Mouse (Mus musculus) limb, embryonic 15.5 days (tissue): Measurements from ENCODE around the gene Izumo4. TPM values are rescaled to one million over a fixed set of nuclear protein-coding genes. Genes with fewer than 3 reads are reported as not detected.

ENCODE experiments used
- ATAC-seq: fragments of 200-750 bp; cut with Nextera tagmentation; 2 replicates; pipeline ENCODE4 v1.8.0; 2017; ENCODE audit warnings: low read depth, moderate TSS enrichment; ENCODE audit not compliant: insufficient number of reproducible peaks, low FRiP score, low TSS enrichment
- H3K27ac ChIP-seq: fragments of 300-500 bp; sonication (generic); 2 replicates; pipeline ENCODE4 v1.5.1; 2015; ENCODE audit warnings: moderate library complexity, mild to moderate bottlenecking, inconsistent platforms
- H3K27me3 ChIP-seq: fragments of 300-500 bp; sonication (generic); 2 replicates; pipeline ENCODE4 v1.6.1; 2015; ENCODE audit warnings: inconsistent platforms
- H3K36me3 ChIP-seq: fragments of 300-500 bp; sonication (generic); 2 replicates; pipeline ENCODE4 v1.6.1; 2015; ENCODE audit warnings: inconsistent platforms
- H3K4me1 ChIP-seq: fragments of 300-500 bp; sonication (generic); 2 replicates; pipeline ENCODE4 v1.6.1; 2015; ENCODE audit warnings: inconsistent platforms
- H3K4me2 ChIP-seq: fragments of 300-500 bp; sonication (generic); 2 replicates; pipeline ENCODE4 v1.6.1; 2015; ENCODE audit warnings: mild to moderate bottlenecking, inconsistent platforms
- H3K4me3 ChIP-seq: fragments of 300-500 bp; sonication (generic); 2 replicates; pipeline ENCODE4 v1.5.1; 2015; ENCODE audit warnings: mild to moderate bottlenecking, inconsistent platforms
- H3K9ac ChIP-seq: fragments of 300-500 bp; sonication (generic); 2 replicates; pipeline ENCODE4 v1.6.1; 2015; ENCODE audit warnings: inconsistent platforms
- H3K9me3 ChIP-seq: fragments of 300-500 bp; sonication (generic); 2 replicates; pipeline ENCODE4 v1.6.1; 2016; ENCODE audit warnings: inconsistent platforms
- WGBS: fragments of 180-500 bp; shearing (Covaris S2); methylation state at CpG from one replicate; pipeline ENCODE4 v1.1.7; 2015; 5-methylcytosine and 5-hydroxymethylcytosine counted together
- polyA plus RNA-seq: library from polyadenylated mRNA; unstranded; fragments of >200 nt; fragmentation: Nextera tagmentation; extraction: Ambion mirVana; gene quantifications from 2 replicates; pipeline ENCODE4 v1.2.1, GENCODE M21; 2015

The Izumo4 gene
- polyA plus RNA-seq, 1 experiment from 2014 or later = 31.0 TPM

DNA sequence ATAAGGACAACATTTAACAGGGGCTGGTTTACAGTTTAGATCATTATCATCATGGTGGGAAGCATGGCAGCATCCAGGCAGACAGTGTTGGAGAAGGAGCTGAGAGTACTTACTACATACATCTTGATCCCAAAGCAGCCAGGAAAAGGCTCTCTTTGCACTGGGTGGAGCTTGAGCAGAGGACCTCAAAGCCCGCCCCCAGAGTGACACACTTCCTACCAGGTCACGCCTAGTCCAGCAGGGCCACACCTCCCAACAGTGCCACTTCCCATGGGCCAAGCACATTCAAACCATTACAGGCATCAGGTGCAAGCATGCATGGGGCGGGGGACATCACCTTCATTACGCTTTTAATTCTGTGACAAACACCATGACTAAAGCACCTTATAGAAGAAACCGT lies 42.3 kb downstream of the Izumo4 start:
- H3K36me3 ChIP-seq = no peaks in the 10 kb centered on the region; the same call in 1 of the 2 replicates
- 38% methylated on average over 5 of the region's 5 CpGs for WGBS
- H3K9me3 ChIP-seq = no peaks in the 10 kb centered on the region
- H3K9ac ChIP-seq = no peak overlapping the region
- H3K4me2 ChIP-seq = no peak overlapping the region
- no peak overlapping the region for H3K27ac ChIP-seq
- no peak overlapping the region for H3K4me3 ChIP-seq
- peaks cover 29% of the 10 kb centered on the region for H3K4me1 ChIP-seq
- ATAC-seq = no peak
- no peaks in the 10 kb centered on the region for H3K27me3 ChIP-seq

DNA sequence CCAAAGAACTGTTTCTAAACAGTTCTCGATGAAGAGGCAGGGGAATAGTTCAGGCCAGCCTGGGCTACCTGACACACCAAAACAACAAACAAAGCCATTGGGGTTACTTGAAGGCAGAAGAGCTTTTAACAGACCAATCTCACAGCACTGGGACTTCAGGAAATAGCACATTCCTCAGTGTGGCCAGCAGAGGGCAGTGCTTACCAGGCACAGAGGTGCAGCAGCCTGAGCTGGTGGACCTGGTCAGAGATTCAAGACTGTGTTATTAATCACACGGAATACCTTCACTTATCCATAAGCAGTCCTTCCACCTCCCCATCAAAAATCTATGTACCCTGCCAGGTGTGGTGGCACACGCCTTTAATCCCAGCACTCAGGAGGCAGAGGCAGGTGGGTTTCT lies 45.4 kb downstream of the Izumo4 start:
- Histone ChIP-seq H3K9ac (no peak overlapping the region), H3K36me3 (no peaks in the 10 kb centered on the region)
- 15% methylated on average over 3 of the region's 3 CpGs for WGBS

DNA sequence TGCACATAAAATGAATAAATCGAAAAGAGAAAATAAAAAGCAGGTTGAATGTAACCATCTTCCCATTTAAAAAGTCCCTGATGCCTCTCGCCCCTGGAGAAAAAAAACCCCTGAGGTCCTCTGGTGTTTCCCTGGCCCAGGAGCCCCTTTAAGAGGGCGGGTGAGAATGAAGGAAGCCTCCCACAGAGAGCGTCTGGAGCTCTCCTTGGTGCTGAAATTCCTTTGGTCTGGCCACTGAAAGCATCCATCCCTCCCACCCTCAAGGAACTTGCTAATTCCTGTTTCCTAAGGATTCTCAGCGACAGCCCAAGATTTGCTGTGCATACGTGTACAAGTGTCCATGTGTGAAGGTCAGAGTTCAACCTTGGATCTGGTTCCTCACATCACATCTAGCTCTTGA lies 46.6 kb downstream of the Izumo4 start:
- H3K9ac ChIP-seq = no peak overlapping the region
- H3K4me1 ChIP-seq = peaks cover 21% of the 10 kb centered on the region
- 7% methylated on average over 6 of the region's 6 CpGs for WGBS
- no peak overlapping the region for H3K4me2 ChIP-seq
- H3K27ac ChIP-seq = no peak overlapping the region
- H3K9me3 ChIP-seq = no peaks in the 10 kb centered on the region
- H3K27me3 ChIP-seq = no peaks in the 10 kb centered on the region
- no peak for ATAC-seq
- H3K36me3 ChIP-seq = no peaks in the 10 kb centered on the region
- H3K4me3 ChIP-seq = no peak overlapping the region

More for the DNA sequence above, 45.4 kb downstream of the Izumo4 start:
- no peak overlapping the region for H3K4me2 ChIP-seq
- H3K4me1 ChIP-seq = peaks cover 25% of the 10 kb centered on the region
- ATAC-seq = no peak
- H3K4me3 ChIP-seq = no peak overlapping the region
- no peak overlapping the region for H3K27ac ChIP-seq
- H3K9me3 ChIP-seq = no peaks in the 10 kb centered on the region
- no peaks in the 10 kb centered on the region for H3K27me3 ChIP-seq

DNA sequence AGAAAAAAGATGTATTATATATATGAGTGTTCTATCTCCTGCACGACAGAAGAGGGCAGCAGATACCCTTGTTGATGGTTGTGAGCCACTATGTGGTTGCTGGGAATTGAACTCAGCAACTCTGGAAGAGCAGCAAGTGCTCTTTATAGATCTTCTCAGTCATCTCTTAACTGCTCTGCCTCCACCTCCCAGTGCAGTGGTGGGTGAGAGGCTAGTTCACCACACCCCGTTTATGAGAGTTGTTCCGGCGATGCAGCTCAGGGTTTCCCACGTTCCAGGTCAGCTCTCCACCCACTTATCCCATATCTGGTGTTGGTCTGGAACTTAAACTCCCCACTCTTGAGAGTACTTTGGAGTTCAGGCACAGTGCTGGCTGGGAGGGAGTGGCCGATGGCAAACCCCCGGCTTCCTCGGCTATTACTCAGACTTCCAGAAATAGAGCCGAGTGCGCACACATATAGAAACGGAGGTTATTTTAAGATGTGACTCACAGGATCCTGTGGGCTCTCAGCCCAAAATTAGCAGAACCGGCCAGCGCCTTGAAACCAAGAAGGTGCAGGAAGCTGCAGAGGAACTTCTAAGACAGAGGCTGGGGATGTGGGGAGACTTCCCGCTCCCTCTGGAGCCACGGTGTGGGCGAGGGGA lies 49.3 kb downstream of the Izumo4 start:
- Histone ChIP-seq H3K36me3 (no peaks in the 10 kb centered on the region), H3K27ac (peak overlapping the region; percentile 92), H3K27me3 (no peaks in the 10 kb centered on the region), H3K4me2 (peak overlapping the region; percentile 48), H3K4me1 (peaks cover 28% of the 10 kb centered on the region), H3K9me3 (no peaks in the 10 kb centered on the region), H3K4me3 (peak overlapping the region; percentile 27), H3K9ac (no peak overlapping the region)
- ATAC-seq = peak; percentile 72
- WGBS = 8% methylated on average over 16 of the region's 16 CpGs

DNA sequence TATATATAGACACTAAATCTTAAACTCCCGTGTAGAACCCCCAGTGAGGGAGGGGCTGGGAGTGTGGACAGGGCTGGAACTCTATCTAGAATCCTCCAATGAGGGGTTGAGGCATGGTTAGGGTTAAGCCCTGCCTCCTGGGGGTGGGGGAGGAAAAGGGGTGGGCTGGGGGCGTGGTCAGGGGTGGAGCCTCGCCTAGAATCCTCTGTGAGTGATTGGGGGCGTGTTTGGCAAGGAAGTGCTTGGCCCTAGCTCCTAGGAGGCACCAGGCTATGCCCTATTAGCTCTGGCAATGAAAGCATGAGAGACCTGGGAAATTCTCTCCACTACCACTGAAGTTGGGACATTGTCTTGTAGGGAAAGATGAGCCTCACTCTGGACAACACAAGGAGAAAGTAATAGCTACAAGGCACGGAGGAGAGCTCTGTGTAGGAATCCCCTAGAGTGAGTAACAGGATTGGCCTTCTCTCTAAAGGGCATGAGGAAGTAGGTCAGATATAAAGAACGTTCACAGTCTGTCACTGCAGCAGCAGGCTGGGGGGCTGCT lies 50.2 kb downstream of the Izumo4 start:
- Histone ChIP-seq H3K4me1 (peaks cover 37% of the 10 kb centered on the region), H3K27me3 (no peaks in the 10 kb centered on the region), H3K4me2 (peak overlapping the region; percentile 48), H3K9ac (no peak overlapping the region), H3K27ac (peak overlapping the region; percentile 92), H3K9me3 (no peaks in the 10 kb centered on the region), H3K36me3 (no peaks in the 10 kb centered on the region), H3K4me3 (peak overlapping the region; percentile 27)
- ATAC-seq = peak; percentile 49; the same call in 1 of the 2 replicates
- 3% methylated on average over 6 of the region's 6 CpGs for WGBS

DNA sequence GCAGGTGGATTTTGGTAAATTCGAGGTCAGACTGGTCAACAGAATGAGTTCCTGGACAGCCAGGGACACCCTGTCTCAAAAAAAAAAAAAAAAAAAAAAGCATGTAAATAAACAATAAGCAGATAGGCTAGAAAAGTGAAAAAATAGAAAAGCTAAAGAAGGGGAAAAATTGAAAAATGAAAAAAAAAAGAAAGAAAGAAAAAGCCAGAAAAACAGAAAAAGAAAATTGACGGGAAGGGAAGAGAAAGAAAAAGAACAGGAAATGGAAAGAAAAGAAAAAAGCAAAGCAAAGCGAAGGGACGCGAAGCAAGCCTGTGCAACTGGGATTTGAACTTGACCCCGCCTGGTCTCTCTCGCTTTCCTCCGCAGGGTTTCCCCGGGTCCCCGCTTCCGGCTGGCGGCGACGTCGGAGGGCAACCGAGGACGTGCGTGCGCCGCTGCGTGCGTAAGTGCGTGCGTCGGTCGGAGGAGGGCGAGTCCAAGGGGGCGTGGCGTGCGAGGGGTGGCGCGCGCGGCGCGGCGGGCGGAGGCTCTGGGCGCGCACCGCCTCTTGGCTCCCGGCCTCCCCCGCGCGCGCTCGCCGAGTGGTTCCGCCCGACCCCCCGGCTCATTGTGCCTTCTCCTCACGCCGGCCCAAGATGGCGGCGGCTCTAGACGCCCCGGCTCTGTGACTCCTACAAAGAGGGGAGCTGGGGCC lies 52.8 kb downstream of the Izumo4 start, which contains the start of gene Dot1l:
Dot1l (plus strand) TSS at position 613 of the 697 bp plus-strand sequence.
- H3K4me1 ChIP-seq = peaks cover 59% of the 10 kb centered on the region
- H3K4me3 ChIP-seq = peak within 1 kb of the TSS; percentile 95
- no peaks in the 10 kb centered on the region for H3K27me3 ChIP-seq
- H3K9ac ChIP-seq = peak within 1 kb of the TSS; percentile 87
- H3K27ac ChIP-seq = peak within 1 kb of the TSS; percentile 88
- H3K4me2 ChIP-seq = peak within 1 kb of the TSS; percentile 81
- WGBS = under 1% methylated on average over 45 of the region's 57 CpGs
- ATAC-seq = peak; percentile 86
- no peaks in the 10 kb centered on the region for H3K36me3 ChIP-seq
- H3K9me3 ChIP-seq = no peaks in the 10 kb centered on the region

Other genes with a start within 250 kb of the Izumo4 start
- not detected in 2 replicates for gene Onecut3, start 207.3 kb upstream of the Izumo4 start, polyA plus RNA-seq
- 0.08 and 0.15 TPM in 2 replicates for gene Atp8b3, start 163.1 kb upstream of the Izumo4 start, polyA plus RNA-seq
- 21.9 and 22.5 TPM in 2 replicates for gene Rexo1, start 140.6 kb upstream of the Izumo4 start, polyA plus RNA-seq
- 7.9 and 9.9 TPM in 2 replicates for gene Klf16, start 124.9 kb upstream of the Izumo4 start, polyA plus RNA-seq
- gene Abhd17a, start 111.8 kb upstream of the Izumo4 start, polyA plus RNA-seq = 97.0 and 104 TPM in 2 replicates
- gene Scamp4, start 99.3 kb upstream of the Izumo4 start, polyA plus RNA-seq = 100 and 102 TPM in 2 replicates
- gene Adat3, start 99.3 kb upstream of the Izumo4 start, polyA plus RNA-seq = 6.4 and 8.0 TPM in 2 replicates
- gene Gm49322, start 96.2 kb upstream of the Izumo4 start, polyA plus RNA-seq = 4.9 and 5.8 TPM in 2 replicates
- gene Csnk1g2, start 79.3 kb upstream of the Izumo4 start, polyA plus RNA-seq = 126 and 148 TPM in 2 replicates
- gene Btbd2, start 45.1 kb upstream of the Izumo4 start, polyA plus RNA-seq = 54.7 and 68.2 TPM in 2 replicates
- gene Mknk2, start 24.1 kb upstream of the Izumo4 start, polyA plus RNA-seq = 90.1 and 97.5 TPM in 2 replicates
- gene Mob3a, start 207 bp upstream of the Izumo4 start, polyA plus RNA-seq = 55.8 and 57.7 TPM in 2 replicates
- 72.3 and 75.0 TPM in 2 replicates for gene Ap3d1, start 40.1 kb downstream of the Izumo4 start, polyA plus RNA-seq
- gene Dot1l, start 53.0 kb downstream of the Izumo4 start, polyA plus RNA-seq = 14.2 and 15.3 TPM in 2 replicates
- 59.0 and 71.7 TPM in 2 replicates for gene Sf3a2, start 96.0 kb downstream of the Izumo4 start, polyA plus RNA-seq
- 119 and 124 TPM in 2 replicates for gene Plekhj1, start 96.4 kb downstream of the Izumo4 start, polyA plus RNA-seq
- gene Amh, start 103.1 kb downstream of the Izumo4 start, polyA plus RNA-seq = not detected in 2 replicates
- gene Jsrp1, start 111.3 kb downstream of the Izumo4 start, polyA plus RNA-seq = 7.5 and 26.8 TPM in 2 replicates
- gene Oaz1, start 124.5 kb downstream of the Izumo4 start, polyA plus RNA-seq = 1,708 and 1,872 TPM in 2 replicates
- gene Lingo3, start 141.9 kb downstream of the Izumo4 start, polyA plus RNA-seq = 0.86 and 0.92 TPM in 2 replicates
- 231 and 258 TPM in 2 replicates for gene Lsm7, start 153.0 kb downstream of the Izumo4 start, polyA plus RNA-seq
- 44.5 and 47.4 TPM in 2 replicates for gene Sppl2b, start 153.1 kb downstream of the Izumo4 start, polyA plus RNA-seq
- gene Tmprss9, start 169.7 kb downstream of the Izumo4 start, polyA plus RNA-seq = 0.05 TPM in 1 of 2 replicates, not detected in the other
- gene Timm13, start 198.8 kb downstream of the Izumo4 start, polyA plus RNA-seq = 312 and 329 TPM in 2 replicates
- gene Lmnb2, start 216.1 kb downstream of the Izumo4 start, polyA plus RNA-seq = 51.6 and 58.2 TPM in 2 replicates
- 44.4 and 44.7 TPM in 2 replicates for gene Gadd45b, start 227.9 kb downstream of the Izumo4 start, polyA plus RNA-seq